ENCODE assay signal across 8 mouse cellular contexts in genomic region chr11:35587174-35587959, GRCm38 (mm10).
A peak's percentile ranks its signal among the peaks of the same experiment; 100 is the strongest.
DNase-seq lines count a peak whose midpoint lies in the region; ATAC-seq and TF ChIP-seq lines count a peak whose summit lies in the region.

No protein-coding gene starts in this region.

- TF ChIP-seq CTCF in embryonic fibroblast, embryonic 13.5 days (IDR thresholded peaks at IDR 0.05; ENCODE audit: borderline replicate concordance, insufficient read depth, low read length), result no peak
- no peak for TF ChIP-seq CTCF in heart, postnatal 0 days (IDR thresholded peaks at IDR 0.05; ENCODE audit: low read depth)

- H3K4me1 ChIP-seq in kidney, embryonic 16.5 days (ENCODE audit: insufficient read depth, low read length), result no peaks in the 10 kb centered on the region
- peaks cover 14% of the 10 kb centered on the region for H3K4me1 ChIP-seq in embryonic fibroblast, embryonic 13.5 days (ENCODE audit: control insufficient read depth, insufficient read depth, low read length)
- peaks cover 10% of the 10 kb centered on the region; the same call in 1 of the 2 replicates for H3K4me1 ChIP-seq in heart, postnatal 0 days (ENCODE audit: control insufficient read depth, insufficient read depth)
- 0 out of 2 replicates have a peak, but pooled peaks cover 14% of the 10 kb centered on the region for H3K4me1 ChIP-seq in midbrain, embryonic 12.5 days
- H3K4me1 ChIP-seq in liver, embryonic 11.5 days (replicated peaks; ENCODE audit: control insufficient read depth, insufficient read depth, low read length), result no peaks in the 10 kb centered on the region

- 70% methylated on average over 13 of the region's 13 CpGs for WGBS in kidney, embryonic 16.5 days
- WGBS in heart, postnatal 0 days, result 53% methylated on average over 13 of the region's 13 CpGs
- WGBS in midbrain, embryonic 12.5 days, result 67% methylated on average over 13 of the region's 13 CpGs
- WGBS in liver, embryonic 11.5 days, result 77% methylated on average over 13 of the region's 13 CpGs

- H3K4me2 ChIP-seq in kidney, embryonic 16.5 days (replicated peaks; ENCODE audit: low read depth, low read length), result no peak overlapping the region
- no peak overlapping the region for H3K4me2 ChIP-seq in heart, postnatal 0 days (ENCODE audit: low read depth, low read length)
- no peak overlapping the region for H3K4me2 ChIP-seq in midbrain, embryonic 12.5 days (replicated peaks)
- H3K4me2 ChIP-seq in liver, embryonic 11.5 days, result no peak overlapping the region

- no peaks in the 10 kb centered on the region for H3K9me3 ChIP-seq in kidney, embryonic 16.5 days (ENCODE audit: low read length)
- no peaks in the 10 kb centered on the region for H3K9me3 ChIP-seq in heart, postnatal 0 days (replicated peaks; ENCODE audit: control insufficient read depth, low read length)
- no peaks in the 10 kb centered on the region for H3K9me3 ChIP-seq in midbrain, embryonic 12.5 days
- H3K9me3 ChIP-seq in liver, embryonic 11.5 days (ENCODE audit: control insufficient read depth, low read length), result no peaks in the 10 kb centered on the region

- no peak overlapping the region for H3K27ac ChIP-seq in kidney, embryonic 16.5 days (ENCODE audit: low read length)
- peak overlapping the region; percentile 45 for H3K27ac ChIP-seq in embryonic fibroblast, embryonic 13.5 days (ENCODE audit: insufficient read depth, low read length)
- 0 out of 2 replicates have a peak overlapping the region, but pooled peaks have one; percentile 4 for H3K27ac ChIP-seq in heart, postnatal 0 days (ENCODE audit: low read depth)
- H3K27ac ChIP-seq in midbrain, embryonic 12.5 days (replicated peaks), result no peak overlapping the region
- no peak overlapping the region for H3K27ac ChIP-seq in liver, embryonic 11.5 days (ENCODE audit: low read depth, low read length)

- H3K27me3 ChIP-seq in kidney, embryonic 16.5 days (ENCODE audit: insufficient read depth, low read length), result 0 out of 2 replicates have a peak, but pooled peaks cover 6% of the 10 kb centered on the region
- H3K27me3 ChIP-seq in heart, postnatal 0 days (ENCODE audit: control insufficient read depth, insufficient read depth, low read length), result no peaks in the 10 kb centered on the region
- H3K27me3 ChIP-seq in midbrain, embryonic 12.5 days, result peaks cover 15% of the 10 kb centered on the region
- no peaks in the 10 kb centered on the region for H3K27me3 ChIP-seq in liver, embryonic 11.5 days (replicated peaks; ENCODE audit: control insufficient read depth, insufficient read depth, low read length)

- ATAC-seq in kidney, embryonic 16.5 days (ENCODE audit: low FRiP score, low TSS enrichment), result no peak
- ATAC-seq in heart, postnatal 0 days (ENCODE audit: insufficient read depth, low read depth), result peak; percentile 89
- peak; percentile 62 for ATAC-seq in midbrain, embryonic 12.5 days (ENCODE audit: low FRiP score, low read depth)
- no peak for ATAC-seq in liver, embryonic 11.5 days (replicated peaks; ENCODE audit: low FRiP score)

- TF ChIP-seq EP300 in heart, postnatal 0 days (IDR thresholded peaks at IDR 0.05; ENCODE audit: low read depth), result no peak

- TF ChIP-seq POLR2A in embryonic fibroblast, embryonic 13.5 days (IDR thresholded peaks at IDR 0.05; ENCODE audit: low read depth, low read length), result no peak

- H3K9ac ChIP-seq in kidney, embryonic 16.5 days (replicated peaks; ENCODE audit: low read length), result no peak overlapping the region
- H3K9ac ChIP-seq in heart, postnatal 0 days (replicated peaks; ENCODE audit: low read depth, low read length), result no peak overlapping the region
- H3K9ac ChIP-seq in midbrain, embryonic 12.5 days (replicated peaks), result no peak overlapping the region
- no peak overlapping the region for H3K9ac ChIP-seq in liver, embryonic 11.5 days (ENCODE audit: low read depth, low read length)

- no peak overlapping the region for H3K4me3 ChIP-seq in kidney, embryonic 16.5 days (ENCODE audit: low read length)
- H3K4me3 ChIP-seq in embryonic fibroblast, embryonic 13.5 days (ENCODE audit: insufficient read depth, low read length), result no peak overlapping the region
- no peak overlapping the region for H3K4me3 ChIP-seq in heart, postnatal 0 days (ENCODE audit: low read depth, low read length)
- H3K4me3 ChIP-seq in midbrain, embryonic 12.5 days, result no peak overlapping the region
- no peak overlapping the region for H3K4me3 ChIP-seq in liver, embryonic 11.5 days (ENCODE audit: low read depth, low read length)

- no peaks in the 10 kb centered on the region for H3K36me3 ChIP-seq in kidney, embryonic 16.5 days (ENCODE audit: insufficient read depth, low read length)
- H3K36me3 ChIP-seq in heart, postnatal 0 days (replicated peaks; ENCODE audit: control insufficient read depth, insufficient read depth, low read length), result no peaks in the 10 kb centered on the region
- no peaks in the 10 kb centered on the region for H3K36me3 ChIP-seq in midbrain, embryonic 12.5 days
- H3K36me3 ChIP-seq in liver, embryonic 11.5 days (ENCODE audit: control insufficient read depth, insufficient read depth, low read length), result no peaks in the 10 kb centered on the region

- peak; percentile 48 for DNase-seq in kidney, adult 18-20 months
- DNase-seq in heart, postnatal 0 days (ENCODE audit: low spot score), result peak; percentile 72
- DNase-seq in layer of hippocampus, adult 9-10 months (ENCODE audit: low spot score), result peak; percentile 72
- peak; percentile 9 to 41 for DNase-seq in urinary bladder, adult 18-20 months (ENCODE audit: low spot score in 2 of 2)
- no peak for DNase-seq in liver, embryonic 11.5 days (ENCODE audit: low spot score)

Comparison
In these comparisons a context has a peak if more than half of its experiments do, and no peak if none do; other contexts are left out.
1. ATAC-seq: peak in heart, postnatal 0 days (single experiment) and midbrain, embryonic 12.5 days (single experiment); none in kidney, embryonic 16.5 days (single experiment) and liver, embryonic 11.5 days (single experiment).
2. H3K27ac ChIP-seq: peak in embryonic fibroblast, embryonic 13.5 days (single experiment) and heart, postnatal 0 days (single experiment); none in kidney, embryonic 16.5 days (single experiment), midbrain, embryonic 12.5 days (single experiment) and liver, embryonic 11.5 days (single experiment).